Mouse (Mus musculus): ENCODE results near the gene Hist1h2bg. TPM values are rescaled to one million over a fixed set of nuclear protein-coding genes. Genes with fewer than 3 reads are reported as not detected.
"Not testable (repeated sequence)": the region's sequence is repeated elsewhere in the genome, so short reads cannot be mapped to it uniquely, and the experiment has no call there.

Gene Hist1h2bg
- total RNA-seq, 2 experiments from 2014 or later: 79.1 to 83.5 TPM

DNA sequence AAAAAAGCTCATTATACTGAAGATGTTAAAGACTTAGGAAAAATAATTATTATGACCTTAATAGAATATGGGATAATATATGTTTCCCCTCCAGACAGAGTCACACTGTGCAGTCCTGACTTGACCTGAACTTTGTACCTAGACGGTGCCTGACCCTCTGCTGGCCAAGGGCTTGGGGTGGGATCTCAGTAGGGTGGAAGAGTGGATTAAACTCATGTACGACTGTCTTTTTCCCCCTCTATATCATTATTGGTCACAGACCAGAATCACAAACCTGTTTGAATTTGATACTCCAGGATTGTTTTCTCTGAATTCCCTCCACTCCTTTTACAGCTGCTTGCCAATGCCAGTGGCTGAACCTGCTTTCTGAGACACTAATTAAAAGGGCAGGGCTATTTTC is 10.5 kb upstream of the Hist1h2bg start:
- not testable (repeated sequence) for DNase-seq (ENCODE audit: extremely low spot score in 1 of 2, low spot score in 1 of 2)

- not testable (repeated sequence) for DNase-seq (ENCODE audit: extremely low spot score in 1 of 2, low spot score in 1 of 2)
Observed at GRCm38 (mm10) chr13:23561531-23561882, 9.7 kb upstream of the Hist1h2bg start.

DNA sequence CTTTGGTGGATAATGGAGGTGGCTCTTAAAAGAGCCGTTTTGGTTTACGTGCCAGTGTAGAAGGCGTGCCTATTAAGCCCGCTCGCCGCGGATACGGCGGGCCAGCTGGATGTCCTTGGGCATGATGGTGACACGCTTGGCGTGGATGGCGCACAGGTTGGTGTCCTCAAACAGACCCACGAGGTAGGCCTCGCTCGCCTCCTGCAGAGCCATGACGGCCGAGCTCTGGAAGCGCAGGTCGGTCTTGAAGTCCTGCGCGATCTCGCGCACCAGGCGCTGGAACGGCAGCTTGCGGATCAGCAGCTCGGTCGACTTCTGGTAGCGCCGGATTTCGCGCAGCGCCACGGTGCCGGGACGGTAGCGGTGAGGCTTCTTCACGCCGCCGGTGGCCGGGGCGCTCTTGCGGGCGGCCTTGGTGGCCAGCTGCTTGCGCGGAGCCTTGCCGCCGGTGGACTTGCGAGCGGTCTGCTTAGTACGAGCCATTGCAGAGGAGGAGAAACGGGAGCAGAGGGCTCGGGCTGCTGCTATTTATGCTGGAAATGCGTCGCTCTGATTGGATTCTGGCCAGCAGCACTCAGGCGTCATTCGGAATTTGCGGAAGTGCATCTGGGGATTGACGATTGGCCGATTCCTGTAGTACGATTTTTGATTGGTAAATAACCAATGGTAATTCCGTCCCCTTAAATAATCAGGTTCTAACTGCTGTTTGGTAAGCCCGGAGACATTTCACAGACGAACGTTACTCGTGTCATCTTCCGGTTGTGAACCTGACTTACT is 9.1 kb upstream of the Hist1h2bg start, which contains the start of gene Hist1h3e:
Gene Hist1h3e (minus strand): TSS at position 487 of the 777 bp plus-strand sequence.
- peak; percentile 88 to 94 for DNase-seq (ENCODE audit: extremely low spot score in 1 of 2, low spot score in 1 of 2)

GRCm38 (mm10) chr13:23562699-23563462 is 8.3 kb upstream of the Hist1h2bg start:
- no peak for DNase-seq (ENCODE audit: extremely low spot score in 1 of 2, low spot score in 1 of 2)

DNA sequence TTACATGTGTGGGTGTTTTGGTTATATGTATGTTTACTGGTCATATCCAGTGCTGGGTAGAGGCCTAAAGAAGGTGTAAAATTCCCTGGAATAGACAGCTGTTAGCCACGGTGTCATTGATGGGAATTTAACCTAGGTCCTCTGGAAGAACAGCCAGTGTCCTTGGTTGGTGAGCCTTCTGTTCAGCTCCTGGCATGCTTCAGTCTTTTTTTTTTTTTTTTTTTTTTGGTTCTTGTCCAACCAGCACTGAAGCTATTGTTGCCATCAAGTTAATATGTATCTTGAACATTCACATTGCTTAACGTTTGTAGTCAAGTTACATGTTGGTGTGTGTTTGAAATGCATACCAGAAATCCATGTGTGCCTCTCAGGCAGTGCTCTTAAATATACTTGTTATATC is 6.7 kb upstream of the Hist1h2bg start:
- DNase-seq (ENCODE audit: extremely low spot score in 1 of 2, low spot score in 1 of 2): no peak

GRCm38 (mm10) chr13:23570261-23571021 is 755 bp upstream of the Hist1h2bg start:
- DNase-seq (ENCODE audit: extremely low spot score in 1 of 2, low spot score in 1 of 2): not testable (repeated sequence)

DNA sequence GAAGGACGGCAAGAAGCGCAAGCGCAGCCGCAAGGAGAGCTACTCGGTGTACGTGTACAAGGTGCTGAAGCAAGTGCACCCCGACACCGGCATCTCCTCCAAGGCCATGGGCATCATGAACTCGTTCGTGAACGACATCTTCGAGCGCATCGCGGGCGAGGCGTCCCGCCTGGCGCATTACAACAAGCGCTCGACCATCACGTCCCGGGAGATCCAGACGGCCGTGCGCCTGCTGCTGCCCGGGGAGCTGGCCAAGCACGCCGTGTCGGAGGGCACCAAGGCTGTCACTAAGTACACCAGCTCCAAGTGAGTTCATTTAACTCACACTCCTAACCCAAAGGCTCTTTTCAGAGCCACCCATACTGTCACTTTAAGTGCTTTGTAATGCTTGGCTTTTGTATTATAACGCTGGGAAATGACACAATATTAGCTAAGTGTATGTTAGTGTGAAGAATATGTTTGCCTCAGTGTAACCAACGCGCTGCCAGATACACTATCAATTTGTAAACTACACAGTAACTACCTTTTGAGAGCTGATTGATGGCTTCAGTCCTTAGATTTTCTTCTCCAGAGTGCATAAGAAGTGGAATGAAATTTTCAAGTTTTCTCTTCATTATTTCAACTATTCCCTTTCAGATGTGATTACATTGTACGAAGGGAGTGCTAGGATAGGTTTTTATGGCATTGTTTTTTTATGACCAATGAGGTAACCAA is 465 bp downstream of the Hist1h2bg start:
- not testable (repeated sequence) for DNase-seq (ENCODE audit: extremely low spot score in 1 of 2, low spot score in 1 of 2)

DNA sequence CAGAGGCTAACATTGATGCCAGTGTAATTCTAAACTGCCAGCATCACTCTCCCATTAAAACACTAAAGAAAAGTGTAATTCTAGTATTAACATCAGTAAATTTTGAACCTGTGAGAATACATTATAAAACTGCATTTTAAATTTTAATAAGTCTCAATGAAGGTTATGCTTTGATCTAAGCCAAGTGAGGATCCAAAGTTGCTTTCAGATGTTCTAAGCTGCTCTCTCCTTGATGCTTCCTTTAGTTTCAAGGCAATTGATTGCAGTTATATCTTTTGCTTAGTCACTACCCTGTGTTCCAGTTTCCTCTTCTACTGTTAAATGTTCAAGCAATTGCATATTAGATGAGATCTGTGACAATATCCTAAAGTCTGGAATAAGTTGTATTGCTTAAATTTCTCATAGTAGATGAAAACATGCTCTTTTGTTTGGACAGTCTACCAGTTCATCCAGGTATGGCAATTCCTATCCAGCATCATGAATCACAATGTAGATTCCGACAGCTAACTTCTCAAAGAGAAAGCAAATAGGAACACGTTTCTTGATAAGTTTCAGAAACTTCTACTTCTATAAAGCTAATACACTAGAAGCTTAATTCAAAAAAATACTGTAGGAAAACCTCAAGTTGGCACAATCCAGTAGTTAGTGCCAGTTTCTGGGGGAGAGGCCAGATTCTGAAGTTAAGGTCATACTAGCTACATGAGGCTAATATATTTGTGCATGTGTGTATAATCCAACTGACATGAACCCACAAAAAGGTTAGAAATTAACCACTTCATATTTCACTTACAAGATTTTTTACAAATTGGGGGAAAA is 1.2 kb downstream of the Hist1h2bg start:
- no peak for DNase-seq (ENCODE audit: extremely low spot score in 1 of 2, low spot score in 1 of 2)

DNA sequence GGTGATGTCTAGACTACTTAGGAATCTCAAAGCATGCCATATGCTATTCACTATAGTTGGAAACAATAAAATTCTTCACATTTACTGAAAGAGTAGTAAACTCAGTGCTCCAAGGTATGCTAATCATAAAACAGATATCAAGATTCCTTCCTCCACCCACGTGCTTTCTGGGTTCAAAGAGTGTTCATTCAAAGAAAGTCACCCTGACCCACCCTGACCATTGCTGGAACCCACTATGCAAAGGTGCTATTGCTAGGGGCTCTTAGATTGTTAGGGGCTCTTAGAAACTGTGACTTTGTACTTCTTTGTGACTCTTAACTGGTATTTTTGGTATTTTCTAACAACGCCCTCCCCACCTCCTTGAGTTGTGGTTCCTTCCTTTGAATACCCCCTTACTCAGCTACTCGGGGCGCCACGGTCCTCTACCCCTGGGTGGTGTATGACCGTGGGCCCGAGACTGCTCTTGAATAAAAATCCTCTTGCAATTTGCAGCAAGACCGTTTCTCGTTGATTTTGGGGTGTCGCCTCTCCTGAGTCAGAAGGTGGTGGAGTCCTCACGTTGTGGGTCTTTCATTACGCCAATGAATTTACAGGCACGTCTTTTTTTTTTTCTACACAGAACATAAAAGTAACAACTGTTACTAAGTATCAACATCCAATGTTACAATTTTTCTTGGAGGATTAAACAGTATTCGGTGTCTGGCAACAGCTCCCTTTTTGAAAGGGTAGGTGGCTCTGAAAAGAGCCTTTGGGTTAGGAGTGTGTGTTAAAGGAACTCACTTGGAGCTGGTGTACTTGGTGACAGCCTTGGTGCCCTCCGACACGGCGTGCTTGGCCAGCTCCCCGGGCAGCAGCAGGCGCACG is 2.1 kb downstream of the Hist1h2bg start:
- DNase-seq (ENCODE audit: extremely low spot score in 1 of 2, low spot score in 1 of 2): not testable (repeated sequence)

DNA sequence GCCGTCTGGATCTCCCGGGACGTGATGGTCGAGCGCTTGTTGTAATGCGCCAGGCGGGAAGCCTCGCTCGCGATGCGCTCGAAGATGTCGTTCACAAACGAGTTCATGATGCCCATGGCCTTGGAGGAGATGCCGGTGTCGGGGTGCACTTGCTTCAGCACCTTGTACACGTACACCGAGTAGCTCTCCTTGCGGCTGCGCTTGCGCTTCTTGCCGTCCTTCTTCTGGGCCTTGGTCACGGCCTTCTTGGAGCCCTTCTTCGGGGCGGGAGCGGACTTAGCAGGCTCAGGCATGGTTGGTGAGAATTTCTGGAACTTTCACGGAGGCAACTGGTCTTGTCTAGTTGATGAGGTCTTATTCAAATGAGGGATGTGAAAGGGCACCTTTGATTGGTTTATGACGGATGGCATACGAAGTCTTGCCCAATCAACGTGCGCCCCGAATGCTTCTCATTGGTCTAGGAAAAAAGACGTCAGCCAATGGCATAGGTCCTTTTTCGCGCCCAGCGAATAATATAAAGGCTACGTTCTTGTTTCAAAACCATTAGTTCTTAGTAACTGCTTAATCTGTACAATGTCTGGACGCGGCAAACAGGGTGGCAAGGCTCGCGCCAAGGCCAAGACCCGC is 2.8 kb downstream of the Hist1h2bg start, which contains the start of the genes Hist1h2bf and Hist1h2ad:
Gene Hist1h2bf (minus strand): TSS at position 299 of the 627 bp plus-strand sequence.
Gene Hist1h2ad (plus strand): TSS at position 484 of the 627 bp plus-strand sequence.
- peak; percentile 73 to 75 for DNase-seq (ENCODE audit: extremely low spot score in 1 of 2, low spot score in 1 of 2)

DNA sequence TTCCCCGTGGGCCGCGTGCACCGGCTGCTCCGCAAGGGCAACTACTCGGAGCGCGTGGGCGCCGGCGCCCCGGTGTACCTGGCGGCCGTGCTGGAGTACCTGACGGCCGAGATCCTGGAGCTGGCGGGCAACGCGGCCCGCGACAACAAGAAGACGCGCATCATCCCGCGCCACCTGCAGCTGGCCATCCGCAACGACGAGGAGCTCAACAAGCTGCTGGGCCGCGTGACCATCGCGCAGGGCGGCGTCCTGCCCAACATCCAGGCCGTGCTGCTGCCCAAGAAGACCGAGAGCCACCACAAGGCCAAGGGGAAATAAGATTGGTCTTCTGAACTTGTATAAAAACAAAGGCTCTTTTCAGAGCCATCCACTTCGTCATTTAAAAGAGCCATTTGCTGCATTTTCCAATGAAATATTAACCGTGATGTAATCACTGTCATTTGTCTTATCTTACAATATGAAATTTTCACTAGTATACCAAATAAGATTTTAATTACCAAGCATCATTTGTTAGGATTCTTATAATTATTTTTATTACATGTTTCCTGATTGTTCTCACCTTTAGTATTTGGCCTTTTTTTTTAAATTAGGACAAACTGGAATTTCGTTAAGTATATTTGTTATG is 3.5 kb downstream of the Hist1h2bg start:
- DNase-seq (ENCODE audit: extremely low spot score in 1 of 2, low spot score in 1 of 2): not testable (repeated sequence)

GRCm38 (mm10) chr13:23575271-23575851 is 4.2 kb downstream of the Hist1h2bg start, which contains the start of gene Hist1h3d:
Gene Hist1h3d (plus strand): TSS chr13:23575763.
- peak in 1 of 2 experiments; percentile 27 for DNase-seq (ENCODE audit: extremely low spot score in 1 of 2, low spot score in 1 of 2)

GRCm38 (mm10) chr13:23575864-23576313 is 4.7 kb downstream of the Hist1h2bg start:
- not testable (repeated sequence) for DNase-seq (ENCODE audit: extremely low spot score in 1 of 2, low spot score in 1 of 2)

- DNase-seq (ENCODE audit: extremely low spot score in 1 of 2, low spot score in 1 of 2): no peak
Observed at GRCm38 (mm10) chr13:23576351-23576881, 5.2 kb downstream of the Hist1h2bg start.

DNA sequence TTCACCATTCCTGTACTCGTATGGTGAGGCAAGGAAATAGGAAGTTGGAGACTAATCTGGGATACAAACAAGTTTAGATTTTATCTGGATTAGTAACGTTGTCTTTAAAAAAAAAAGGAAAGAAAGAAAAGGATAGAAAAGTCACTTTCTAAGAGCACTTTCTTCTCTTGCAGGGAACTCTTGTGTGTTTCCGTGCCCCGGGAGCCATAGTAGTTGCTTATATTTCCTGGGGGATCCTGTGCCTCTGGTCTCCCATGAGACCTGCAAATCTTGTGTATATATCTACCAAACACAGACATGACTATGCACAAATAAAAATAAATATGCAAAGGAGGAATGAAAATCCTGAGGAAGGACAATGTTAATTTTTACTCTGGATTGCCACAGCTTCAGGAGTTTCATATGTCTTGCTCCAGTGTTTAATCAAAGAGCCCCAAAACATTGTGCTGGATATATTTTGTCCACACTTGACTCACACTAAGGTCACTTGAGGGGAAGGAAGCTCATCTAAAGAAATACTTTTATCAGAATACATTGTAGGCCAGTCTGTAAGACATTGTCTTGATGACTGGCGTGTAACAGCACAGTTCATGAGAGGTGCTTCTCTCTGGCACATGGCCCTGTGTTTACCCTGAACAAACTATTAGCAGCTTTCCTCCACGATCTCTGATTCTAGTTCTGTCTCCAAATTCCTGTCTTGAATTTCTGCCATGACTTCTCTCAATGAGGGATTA is 5.9 kb downstream of the Hist1h2bg start:
- DNase-seq (ENCODE audit: extremely low spot score in 1 of 2, low spot score in 1 of 2): no peak

DNA sequence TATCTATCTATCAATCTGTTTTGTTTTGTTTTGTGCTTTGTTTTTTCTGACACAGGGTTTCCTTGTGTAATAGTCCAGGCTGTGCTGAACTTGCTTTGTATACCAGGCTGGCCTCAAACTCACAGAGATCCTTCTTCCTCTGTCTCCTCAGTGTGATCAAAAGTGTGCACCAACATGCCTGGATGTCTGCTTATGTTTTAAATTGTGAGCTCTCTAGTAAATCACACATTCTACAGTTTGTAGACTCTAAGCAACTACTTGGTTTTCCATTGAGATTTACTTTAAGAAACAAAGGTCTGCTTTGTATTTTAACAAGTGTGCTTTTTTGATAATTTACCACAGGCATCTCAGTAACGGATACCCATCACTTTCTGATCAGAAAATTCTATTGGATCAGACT is 6.6 kb downstream of the Hist1h2bg start:
- DNase-seq (ENCODE audit: extremely low spot score in 1 of 2, low spot score in 1 of 2): no peak

Data from layer of hippocampus, postnatal 25 days (tissue).